In genomic region chr7:98702283-98703240, GRCm38 (mm10) we compare ENCODE assay signal across 8 mouse cellular contexts. TPM values are rescaled to one million over a fixed set of nuclear protein-coding genes. Genes with fewer than 3 reads are reported as not detected.
DNase-seq lines count a peak whose midpoint lies in the region; ATAC-seq and TF ChIP-seq lines count a peak whose summit lies in the region.

Thap12 (plus strand) TSS chr7:98703103.

- H3K4me3 ChIP-seq in MEL (ENCODE audit: control insufficient read depth in 1 of 2, insufficient read depth in 1 of 2, low read depth in 2 of 2, low read length in 2 of 2) = peak within 1 kb of the TSS; percentile 99
- H3K4me3 ChIP-seq in cerebellum, adult 2 months (replicated peaks; ENCODE audit: insufficient read depth, low read depth, low read length) = peak within 1 kb of the TSS; percentile 78
- H3K4me3 ChIP-seq in forebrain, postnatal 0 days (ENCODE audit: low read depth, low read length) = peak within 1 kb of the TSS; percentile 84
- H3K4me3 ChIP-seq in lung, embryonic 15.5 days = peak within 1 kb of the TSS; percentile 99

- TF ChIP-seq EP300 in MEL (IDR thresholded peaks at IDR 0.05; ENCODE audit: low read depth in 1 of 2, low read length in 2 of 2) = peak in 1 of 2 experiments; percentile 20; a peak in 1 of 4 replicates

- no peaks in the 10 kb centered on the region for H3K27me3 ChIP-seq in MEL (ENCODE audit: control insufficient read depth in 1 of 2, insufficient read depth in 2 of 2, low read length in 2 of 2)
- H3K27me3 ChIP-seq in cerebellum, adult 2 months (ENCODE audit: control insufficient read depth, insufficient read depth, low read length) = no peaks in the 10 kb centered on the region
- no peaks in the 10 kb centered on the region for H3K27me3 ChIP-seq in forebrain, postnatal 0 days (ENCODE audit: insufficient read depth, low read length)
- no peaks in the 10 kb centered on the region for H3K27me3 ChIP-seq in lung, embryonic 15.5 days

- H3K9me3 ChIP-seq in MEL (replicated peaks; ENCODE audit: insufficient read depth, low read length) = no peaks in the 10 kb centered on the region
- no peaks in the 10 kb centered on the region for H3K9me3 ChIP-seq in forebrain, postnatal 0 days (ENCODE audit: low read length)
- H3K9me3 ChIP-seq in lung, embryonic 15.5 days = no peaks in the 10 kb centered on the region

- peak within 1 kb of the TSS; percentile 93 for H3K27ac ChIP-seq in MEL (ENCODE audit: control insufficient read depth, low read depth, low read length)
- H3K27ac ChIP-seq in cerebellum, adult 2 months (ENCODE audit: insufficient read depth, low read length) = peak within 1 kb of the TSS; percentile 48
- H3K27ac ChIP-seq in forebrain, postnatal 0 days (ENCODE audit: low read depth, low read length) = peak within 1 kb of the TSS; percentile 77
- peak within 1 kb of the TSS; percentile 87 for H3K27ac ChIP-seq in lung, embryonic 15.5 days

- peak within 1 kb of the TSS; percentile 78 for H3K4me2 ChIP-seq in forebrain, postnatal 0 days (ENCODE audit: low read depth)
- peak within 1 kb of the TSS; percentile 71 for H3K4me2 ChIP-seq in lung, embryonic 15.5 days

- H3K9ac ChIP-seq in MEL (ENCODE audit: control insufficient read depth, low read depth, low read length, poor library complexity, severe bottlenecking) = peak within 1 kb of the TSS; percentile 86
- H3K9ac ChIP-seq in forebrain, postnatal 0 days = peak within 1 kb of the TSS; percentile 82
- H3K9ac ChIP-seq in lung, embryonic 15.5 days = peak within 1 kb of the TSS; percentile 97

- ATAC-seq in forebrain, postnatal 0 days = peak; percentile 99
- peak; percentile 99 for ATAC-seq in lung, embryonic 15.5 days (ENCODE audit: borderline replicate concordance, extremely low read depth, low FRiP score, low TSS enrichment)

- TF ChIP-seq POLR2A in MEL (IDR thresholded peaks at IDR 0.05; ENCODE audit: control insufficient read depth in 1 of 2, insufficient read depth in 1 of 2, low read depth in 1 of 2, low read length in 2 of 2, poor library complexity in 1 of 2) = peak; percentile 67 to 97; a peak in 3 of 4 replicates
- TF ChIP-seq POLR2A in cerebellum, adult 2 months (IDR thresholded peaks at IDR 0.05; ENCODE audit: borderline replicate concordance, insufficient read depth, low read length) = peak; percentile 96

- DNase-seq in MEL (ENCODE audit: low read depth, low spot score) = peak; percentile 99
- peak; percentile 99 to 100 for DNase-seq in cerebellum, adult 2 months
- peak; percentile 100 for DNase-seq in forebrain, postnatal 0 days
- DNase-seq in heart, postnatal 4 days = peak; percentile 99
- peak; percentile 99 for DNase-seq in layer of hippocampus, adult 8-10 months (ENCODE audit: low spot score in 2 of 2)
- peak; percentile 99 for DNase-seq in ovary, adult 18-20 months (ENCODE audit: low spot score)
- peak; percentile 100 for DNase-seq in thymus, postnatal 0 days (ENCODE audit: low spot score)

- TF ChIP-seq RAD21 in MEL (IDR thresholded peaks at IDR 0.05; ENCODE audit: low read depth, low read length) = no peak

- H3K4me1 ChIP-seq in MEL (ENCODE audit: control insufficient read depth in 1 of 2, insufficient read depth in 2 of 2, low read length in 2 of 2) = peaks cover 2 to 3% of the 10 kb centered on the region in 2 experiments
- peaks cover 4% of the 10 kb centered on the region; the same call in 1 of the 2 replicates for H3K4me1 ChIP-seq in cerebellum, adult 2 months (ENCODE audit: control insufficient read depth, insufficient read depth, low read length)
- H3K4me1 ChIP-seq in forebrain, postnatal 0 days (ENCODE audit: insufficient read depth) = peaks cover 11% of the 10 kb centered on the region
- H3K4me1 ChIP-seq in lung, embryonic 15.5 days = peaks cover 29% of the 10 kb centered on the region

- H3K79me2 ChIP-seq in MEL (ENCODE audit: control insufficient read depth, insufficient read depth, low read length, poor library complexity) = peaks cover 38% of the 10 kb centered on the region

- peaks cover 2 to 23% of the 10 kb centered on the region in 2 experiments; a peak in 3 of 4 replicates for H3K36me3 ChIP-seq in MEL (ENCODE audit: control insufficient read depth in 1 of 2, insufficient read depth in 2 of 2, low read length in 2 of 2)
- no peaks in the 10 kb centered on the region for H3K36me3 ChIP-seq in forebrain, postnatal 0 days (ENCODE audit: insufficient read depth)
- H3K36me3 ChIP-seq in lung, embryonic 15.5 days = no peaks in the 10 kb centered on the region

- 2% methylated on average over 64 of the region's 65 CpGs for WGBS in cerebellum, adult 2 months
- 2% methylated on average over 59 of the region's 65 CpGs for WGBS in forebrain, postnatal 0 days
- 2% methylated on average over 54 of the region's 65 CpGs for WGBS in lung, embryonic 15.5 days

- TF ChIP-seq CTCF in MEL (IDR thresholded peaks at IDR 0.05 in 2 of 3, conservative IDR thresholded peaks at IDR 0.05 in 1 of 3; ENCODE audit: control insufficient read depth in 1 of 3, insufficient read depth in 1 of 3, low read depth in 2 of 3, low read length in 3 of 3, poor library complexity in 1 of 3, severe bottlenecking in 1 of 3) = peak; percentile 15 to 66 (median 62); a peak in 5 of 6 replicates
- TF ChIP-seq CTCF in cerebellum, adult 2 months (IDR thresholded peaks at IDR 0.05; ENCODE audit: borderline replicate concordance, insufficient read depth, low read depth, low read length) = 0 out of 2 replicates have a peak, but pooled peaks have one; percentile 11
- peak; percentile 73 for TF ChIP-seq CTCF in forebrain, postnatal 0 days (IDR thresholded peaks at IDR 0.05; ENCODE audit: low read depth)

TF ChIP-seq in MEL, 35 proteins besides CTCF, POLR2A, EP300 and RAD21:
- TF ChIP-seq MAFK (IDR thresholded peaks at IDR 0.05; ENCODE audit: borderline replicate concordance, low read depth, low read length) = no peak
- TF ChIP-seq NELFE (IDR thresholded peaks at IDR 0.05; ENCODE audit: low read depth, low read length) = peak; percentile 94
- TF ChIP-seq ELF1 (IDR thresholded peaks at IDR 0.05; ENCODE audit: low read depth, low read length) = 0 out of 2 replicates have a peak, but pooled peaks have one; percentile 23
- TF ChIP-seq MYB (IDR thresholded peaks at IDR 0.05; ENCODE audit: low read depth, low read length) = no peak
- peak; percentile 41 for TF ChIP-seq GATA1 (IDR thresholded peaks at IDR 0.05; ENCODE audit: low read depth, low read length)
- TF ChIP-seq MXI1 (IDR thresholded peaks at IDR 0.05; ENCODE audit: low read depth, low read length) = peak; percentile 55; the same call in 1 of the 2 replicates
- peak; percentile 93 for TF ChIP-seq MAZ (IDR thresholded peaks at IDR 0.05; ENCODE audit: low read depth, low read length)
- TF ChIP-seq KAT2A (conservative IDR thresholded peaks at IDR 0.05; ENCODE audit: low read depth, low read length) = no peak; the same call in 1 of the 2 replicates
- peak; percentile 99; the same call in 1 of the 2 replicates for TF ChIP-seq NRF1 (IDR thresholded peaks at IDR 0.05; ENCODE audit: insufficient read depth, low read depth, low read length, poor library complexity, severe bottlenecking)
- peak; percentile 82 for TF ChIP-seq TBP (IDR thresholded peaks at IDR 0.05; ENCODE audit: low read depth, low read length)
- peak; percentile 94; the same call in 1 of the 2 replicates for TF ChIP-seq POLR2AphosphoS2 (IDR thresholded peaks at IDR 0.05; ENCODE audit: low read length)
- peak; percentile 73; the same call in 1 of the 2 replicates for TF ChIP-seq ZMIZ1 (IDR thresholded peaks at IDR 0.05; ENCODE audit: low read depth, low read length)
- peak; percentile 89 for TF ChIP-seq HCFC1 (IDR thresholded peaks at IDR 0.05; ENCODE audit: low read depth, low read length)
- peak; percentile 62 for TF ChIP-seq TCF12 (IDR thresholded peaks at IDR 0.05; ENCODE audit: low read depth, low read length)
- no peak; the same call in 1 of the 2 replicates for TF ChIP-seq GABPA (IDR thresholded peaks at IDR 0.05; ENCODE audit: low read depth, low read length)
- TF ChIP-seq USF2 (IDR thresholded peaks at IDR 0.05; ENCODE audit: borderline replicate concordance in 1 of 2, insufficient read depth in 1 of 2, low read depth in 1 of 2, low read length in 2 of 2) = no peak
- TF ChIP-seq SIN3A (IDR thresholded peaks at IDR 0.05; ENCODE audit: low read length) = peak; percentile 52; the same call in 1 of the 2 replicates
TF ChIP-seq in MEL: peak in this region for 12.

RNA-seq across cellular contexts. Expression of gene Thap12, which starts in this region (rescaled TPM):
- 45.0 and 52.7 TPM in 2 replicates for total RNA-seq in MEL (2012; rRNA removed)
- 100 to 1,000 TPM in 1 of 2 experiments, 10 to 100 TPM in 1; 47.7 to 140 TPM for polyA plus RNA-seq in MEL (2012; ENCODE audit: insufficient read depth in 1 of 2, insufficient read length in 2 of 2, low read depth in 1 of 2, low replicate concordance in 2 of 2, missing spikeins in 1 of 2)
- 44.8 and 46.0 TPM in 2 replicates for polyA plus RNA-seq in cerebellum, adult 2 months (2012; rRNA removed)
- 88.8 and 97.3 TPM in 2 replicates for total RNA-seq in forebrain, postnatal 0 days (2014; rRNA removed)
- polyA plus RNA-seq in forebrain, postnatal 0 days (2015; fragmentation: Nextera tagmentation; extraction: Ambion mirVana) = 45.1 and 51.3 TPM in 2 replicates
- total RNA-seq in heart, postnatal 4 days (2021) = 10 to 100 TPM; 75.0 to 79.8 TPM
- total RNA-seq in layer of hippocampus, adult 8-10 months (2022) = 10 to 100 TPM; 64.1 to 80.3 (median 70.4) TPM
- polyA plus RNA-seq in lung, embryonic 15.5 days (2015; fragmentation: Nextera tagmentation; extraction: Ambion mirVana) = 56.2 and 57.3 TPM in 2 replicates
- 42.1 and 47.1 TPM in 2 replicates for polyA plus RNA-seq in thymus, postnatal 0 days (2015; fragmentation: Nextera tagmentation; extraction: Ambion mirVana)

Comparison
In these comparisons a context has a peak if more than half of its experiments do, and no peak if none do; other contexts are left out.
1. Peak in every context shown above with its lines: DNase-seq, ATAC-seq, H3K4me3 ChIP-seq and H3K27ac ChIP-seq.
2. CTCF ChIP-seq: peak in every context shown above with its lines; median percentile 73 in forebrain, postnatal 0 days; 62 in MEL; 11 in cerebellum, adult 2 months.